Mouse (Mus musculus): ENCODE data around the gene Reln. TPM values are rescaled to one million over a fixed set of nuclear protein-coding genes. Genes with fewer than 3 reads are reported as not detected.
A peak's percentile ranks its signal among the peaks of the same experiment; 100 is the strongest.

Reln gene
- polyA plus RNA-seq, 1 experiment from 2014 or later, result 2.6 TPM

GRCm38 (mm10) chr5:22191784-22192183 lies 152.7 kb downstream of the Reln start:
- DNase-seq (ENCODE audit: extremely low spot score, low spot score), result no peak
- Histone ChIP-seq H3K36me3 (replicated peaks) (no peaks in the 10 kb centered on the region), H3K27ac (no peak overlapping the region), H3K9me3 (no peaks in the 10 kb centered on the region), H3K4me3 (no peak overlapping the region), H3K27me3 (ENCODE audit: poor library complexity, severe bottlenecking) (no peaks in the 10 kb centered on the region), H3K4me1 (peaks cover 11% of the 10 kb centered on the region)
- WGBS, result 90% methylated on average over 7 of the region's 7 CpGs

- WGBS, result 88% methylated on average over 3 of the region's 3 CpGs
- Histone ChIP-seq H3K27me3 (ENCODE audit: poor library complexity, severe bottlenecking) (no peaks in the 10 kb centered on the region), H3K4me3 (no peak overlapping the region), H3K4me1 (peaks cover 5% of the 10 kb centered on the region), H3K9me3 (no peaks in the 10 kb centered on the region), H3K27ac (no peak overlapping the region), H3K36me3 (replicated peaks) (no peaks in the 10 kb centered on the region)
- DNase-seq (ENCODE audit: extremely low spot score, low spot score), result no peak
Measured at GRCm38 (mm10) chr5:22190333-22190732, 154.2 kb downstream of the Reln start.

GRCm38 (mm10) chr5:22187599-22187998 lies 156.9 kb downstream of the Reln start:
- Histone ChIP-seq H3K4me1 (peaks cover 4% of the 10 kb centered on the region; the same call in 1 of the 2 replicates), H3K36me3 (replicated peaks) (no peaks in the 10 kb centered on the region), H3K4me3 (no peak overlapping the region), H3K27me3 (ENCODE audit: poor library complexity, severe bottlenecking) (no peaks in the 10 kb centered on the region), H3K27ac (no peak overlapping the region), H3K9me3 (no peaks in the 10 kb centered on the region)
- 75% methylated on average over 3 of the region's 3 CpGs for WGBS
- no peak for DNase-seq (ENCODE audit: extremely low spot score, low spot score)

GRCm38 (mm10) chr5:22176480-22176879 lies 168.0 kb downstream of the Reln start:
- H3K9me3 ChIP-seq, result no peaks in the 10 kb centered on the region
- H3K27ac ChIP-seq, result no peak overlapping the region
- no peaks in the 10 kb centered on the region for H3K4me1 ChIP-seq
- H3K36me3 ChIP-seq (replicated peaks), result no peaks in the 10 kb centered on the region
- 92% methylated on average over 5 of the region's 5 CpGs for WGBS
- no peak for DNase-seq (ENCODE audit: extremely low spot score, low spot score)
- no peaks in the 10 kb centered on the region for H3K27me3 ChIP-seq (ENCODE audit: poor library complexity, severe bottlenecking)
- no peak overlapping the region for H3K4me3 ChIP-seq

GRCm38 (mm10) chr5:22171336-22171735 lies 173.2 kb downstream of the Reln start:
- H3K27ac ChIP-seq, result no peak overlapping the region
- H3K9me3 ChIP-seq, result no peaks in the 10 kb centered on the region
- H3K4me3 ChIP-seq, result no peak overlapping the region
- no peaks in the 10 kb centered on the region for H3K27me3 ChIP-seq (ENCODE audit: poor library complexity, severe bottlenecking)
- H3K4me1 ChIP-seq, result no peaks in the 10 kb centered on the region
- DNase-seq (ENCODE audit: extremely low spot score, low spot score), result no peak
- no peaks in the 10 kb centered on the region for H3K36me3 ChIP-seq (replicated peaks)
- 95% methylated on average over 5 of the region's 5 CpGs for WGBS

- 67% methylated on average over 10 of the region's 10 CpGs for WGBS
- no peak overlapping the region for H3K4me3 ChIP-seq
- peak; percentile 22 for DNase-seq (ENCODE audit: extremely low spot score, low spot score)
- H3K27me3 ChIP-seq (ENCODE audit: poor library complexity, severe bottlenecking), result no peaks in the 10 kb centered on the region
- no peaks in the 10 kb centered on the region for H3K9me3 ChIP-seq
- H3K27ac ChIP-seq, result peak overlapping the region; percentile 54
- no peaks in the 10 kb centered on the region for H3K36me3 ChIP-seq (replicated peaks)
- peaks cover 12% of the 10 kb centered on the region for H3K4me1 ChIP-seq
Measured at GRCm38 (mm10) chr5:22164060-22164934, 180.2 kb downstream of the Reln start.

- DNase-seq (ENCODE audit: extremely low spot score, low spot score), result no peak
- Histone ChIP-seq H3K27ac (no peak overlapping the region), H3K9me3 (no peaks in the 10 kb centered on the region), H3K4me3 (no peak overlapping the region), H3K4me1 (peaks cover 12% of the 10 kb centered on the region), H3K36me3 (replicated peaks) (no peaks in the 10 kb centered on the region), H3K27me3 (ENCODE audit: poor library complexity, severe bottlenecking) (no peaks in the 10 kb centered on the region)
- WGBS, result 44% methylated on average over 2 of the region's 2 CpGs
Measured at GRCm38 (mm10) chr5:22160935-22161334, 183.6 kb downstream of the Reln start.

GRCm38 (mm10) chr5:22158754-22159153 lies 185.7 kb downstream of the Reln start:
- no peak overlapping the region for H3K4me3 ChIP-seq
- DNase-seq (ENCODE audit: extremely low spot score, low spot score), result no peak
- H3K9me3 ChIP-seq, result no peaks in the 10 kb centered on the region
- 91% methylated on average over 11 of the region's 11 CpGs for WGBS
- H3K36me3 ChIP-seq (replicated peaks), result no peaks in the 10 kb centered on the region
- H3K27ac ChIP-seq, result no peak overlapping the region
- H3K27me3 ChIP-seq (ENCODE audit: poor library complexity, severe bottlenecking), result no peaks in the 10 kb centered on the region
- peaks cover 13% of the 10 kb centered on the region for H3K4me1 ChIP-seq

- Histone ChIP-seq H3K36me3 (replicated peaks) (no peaks in the 10 kb centered on the region), H3K9me3 (no peaks in the 10 kb centered on the region), H3K4me3 (no peak overlapping the region), H3K4me1 (peaks cover 14% of the 10 kb centered on the region), H3K27ac (peak overlapping the region; percentile 53; the same call in 1 of the 2 replicates), H3K27me3 (ENCODE audit: poor library complexity, severe bottlenecking) (no peaks in the 10 kb centered on the region)
- 49% methylated on average over 6 of the region's 6 CpGs for WGBS
- no peak for DNase-seq (ENCODE audit: extremely low spot score, low spot score)
Measured at GRCm38 (mm10) chr5:22153601-22154000, 190.9 kb downstream of the Reln start.

- Histone ChIP-seq H3K9me3 (peaks cover 8% of the 10 kb centered on the region), H3K27ac (no peak overlapping the region), H3K4me3 (no peak overlapping the region), H3K27me3 (ENCODE audit: poor library complexity, severe bottlenecking) (no peaks in the 10 kb centered on the region), H3K36me3 (replicated peaks) (no peaks in the 10 kb centered on the region), H3K4me1 (peaks cover 12% of the 10 kb centered on the region)
- WGBS, result 81% methylated on average over 4 of the region's 4 CpGs
- no peak for DNase-seq (ENCODE audit: extremely low spot score, low spot score)
Measured at GRCm38 (mm10) chr5:22141821-22142220, 202.7 kb downstream of the Reln start.

GRCm38 (mm10) chr5:22139015-22139414 lies 205.5 kb downstream of the Reln start:
- WGBS, result 83% methylated on average over 2 of the region's 2 CpGs
- DNase-seq (ENCODE audit: extremely low spot score, low spot score), result no peak

GRCm38 (mm10) chr5:22134402-22134801 lies 210.1 kb downstream of the Reln start:
- no peak overlapping the region for H3K4me3 ChIP-seq
- WGBS, result 84% methylated on average over 9 of the region's 9 CpGs
- H3K9me3 ChIP-seq, result peaks cover 8% of the 10 kb centered on the region
- DNase-seq (ENCODE audit: extremely low spot score, low spot score), result no peak
- H3K27me3 ChIP-seq (ENCODE audit: poor library complexity, severe bottlenecking), result no peaks in the 10 kb centered on the region
- no peaks in the 10 kb centered on the region for H3K36me3 ChIP-seq (replicated peaks)
- H3K4me1 ChIP-seq, result no peaks in the 10 kb centered on the region
- H3K27ac ChIP-seq, result no peak overlapping the region

More at GRCm38 (mm10) chr5:22139015-22139414, 205.5 kb downstream of the Reln start:
- Histone ChIP-seq H3K27ac (no peak overlapping the region), H3K27me3 (ENCODE audit: poor library complexity, severe bottlenecking) (no peaks in the 10 kb centered on the region), H3K36me3 (replicated peaks) (no peaks in the 10 kb centered on the region), H3K4me3 (no peak overlapping the region), H3K9me3 (peaks cover 8% of the 10 kb centered on the region), H3K4me1 (peaks cover 7% of the 10 kb centered on the region)

GRCm38 (mm10) chr5:22131730-22132522 lies 212.6 kb downstream of the Reln start:
- no peaks in the 10 kb centered on the region for H3K4me1 ChIP-seq
- no peak overlapping the region for H3K4me3 ChIP-seq
- H3K27me3 ChIP-seq (ENCODE audit: poor library complexity, severe bottlenecking), result no peaks in the 10 kb centered on the region
- H3K36me3 ChIP-seq (replicated peaks), result no peaks in the 10 kb centered on the region
- H3K9me3 ChIP-seq, result no peaks in the 10 kb centered on the region
- WGBS, result 89% methylated on average over 5 of the region's 5 CpGs
- no peak overlapping the region for H3K27ac ChIP-seq
- no peak for DNase-seq (ENCODE audit: extremely low spot score, low spot score)
